Mouse (Mus musculus): ENCODE measurements at regions not wholly inside any gene's neighbourhood (a gene's known extent, or its start where the extent isn't known, plus 50 kb on each side); places are given as distances from the start of the nearest gene placed in this dataset.

DNA sequence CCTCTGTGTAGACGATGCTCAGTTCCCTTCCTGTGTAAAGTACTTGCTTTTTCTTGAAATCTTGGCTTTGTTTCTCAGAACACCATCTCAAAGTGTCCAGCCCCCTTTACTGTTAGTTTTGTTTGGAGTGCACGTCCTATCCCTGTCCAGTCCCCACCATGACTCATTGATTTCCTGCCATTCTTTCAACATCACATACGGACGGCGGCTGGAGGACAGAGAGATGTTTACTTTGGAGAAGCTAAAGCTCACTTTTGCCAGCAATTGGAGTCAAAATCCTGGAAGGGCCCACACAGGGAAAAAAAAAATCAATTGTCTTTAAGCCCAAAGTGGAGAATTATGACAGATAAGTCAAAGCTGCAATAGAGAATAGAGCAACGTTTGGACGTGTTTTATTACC, 51.8 kb downstream of the Gm5426 start:
- no peak overlapping the region for H3K4me3 ChIP-seq
- no peak overlapping the region for H3K4me2 ChIP-seq
- H3K4me1 ChIP-seq (replicated peaks) = no peaks in the 10 kb centered on the region
- H3K27me3 ChIP-seq (replicated peaks) = no peaks in the 10 kb centered on the region
- H3K36me3 ChIP-seq = no peaks in the 10 kb centered on the region
- peak; percentile 86 for ATAC-seq (ENCODE audit: insufficient number of reproducible peaks, low FRiP score)
- WGBS = 56% methylated on average over 7 of the region's 7 CpGs
- H3K9me3 ChIP-seq (replicated peaks) = peaks cover 3% of the 10 kb centered on the region; the same call in 1 of the 2 replicates
- H3K27ac ChIP-seq (ENCODE audit: poor library complexity, severe bottlenecking) = peak overlapping the region; percentile 48
- no peak overlapping the region for H3K9ac ChIP-seq

DNA sequence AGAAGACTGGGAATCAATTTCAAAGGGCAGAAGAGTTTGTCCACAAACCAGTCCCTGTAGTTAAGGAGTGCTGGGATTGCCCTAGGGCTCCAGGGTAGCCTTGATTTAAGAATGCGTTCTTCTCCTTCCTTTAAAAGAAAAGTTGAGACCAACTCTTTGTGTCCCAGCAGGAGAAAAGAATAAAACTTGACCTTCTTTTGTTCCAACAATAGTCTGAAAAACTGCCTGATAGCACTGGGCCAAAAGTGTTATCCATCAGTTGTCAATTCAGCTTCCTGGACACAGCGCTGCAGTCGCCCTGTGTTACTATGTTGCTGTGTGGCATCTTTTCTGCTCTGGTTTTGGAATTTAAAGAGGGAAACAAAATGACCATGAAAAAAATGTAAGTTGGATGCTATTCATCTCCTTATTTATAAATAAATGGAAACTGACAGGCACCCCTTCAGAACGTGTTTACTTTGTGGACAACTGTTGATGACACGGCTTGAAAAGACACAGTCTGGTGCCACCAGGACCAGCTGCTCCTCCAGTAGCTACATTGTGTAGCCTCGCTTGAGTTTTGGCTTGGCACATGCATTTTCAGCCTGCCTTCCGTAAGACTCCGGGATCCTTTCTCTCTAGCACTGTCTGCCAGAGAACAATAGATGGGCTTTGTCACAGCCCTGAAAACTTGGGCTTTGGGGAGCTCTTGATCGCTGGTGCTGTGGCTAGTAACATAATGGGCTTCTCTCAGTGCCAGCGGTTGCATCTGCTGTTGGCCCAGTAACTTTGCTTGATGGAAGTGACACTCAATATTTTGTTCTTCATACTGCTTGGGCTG, 54.0 kb downstream of the Gm5426 start:
- Histone ChIP-seq H3K36me3 (no peaks in the 10 kb centered on the region), H3K9me3 (replicated peaks) (peaks cover 3% of the 10 kb centered on the region; the same call in 1 of the 2 replicates), H3K4me1 (replicated peaks) (no peaks in the 10 kb centered on the region), H3K4me3 (no peak overlapping the region), H3K27ac (ENCODE audit: poor library complexity, severe bottlenecking) (no peak overlapping the region), H3K9ac (no peak overlapping the region), H3K27me3 (replicated peaks) (no peaks in the 10 kb centered on the region), H3K4me2 (no peak overlapping the region)
- no peak for ATAC-seq (ENCODE audit: insufficient number of reproducible peaks, low FRiP score)
- WGBS = 77% methylated on average over 10 of the region's 10 CpGs

DNA sequence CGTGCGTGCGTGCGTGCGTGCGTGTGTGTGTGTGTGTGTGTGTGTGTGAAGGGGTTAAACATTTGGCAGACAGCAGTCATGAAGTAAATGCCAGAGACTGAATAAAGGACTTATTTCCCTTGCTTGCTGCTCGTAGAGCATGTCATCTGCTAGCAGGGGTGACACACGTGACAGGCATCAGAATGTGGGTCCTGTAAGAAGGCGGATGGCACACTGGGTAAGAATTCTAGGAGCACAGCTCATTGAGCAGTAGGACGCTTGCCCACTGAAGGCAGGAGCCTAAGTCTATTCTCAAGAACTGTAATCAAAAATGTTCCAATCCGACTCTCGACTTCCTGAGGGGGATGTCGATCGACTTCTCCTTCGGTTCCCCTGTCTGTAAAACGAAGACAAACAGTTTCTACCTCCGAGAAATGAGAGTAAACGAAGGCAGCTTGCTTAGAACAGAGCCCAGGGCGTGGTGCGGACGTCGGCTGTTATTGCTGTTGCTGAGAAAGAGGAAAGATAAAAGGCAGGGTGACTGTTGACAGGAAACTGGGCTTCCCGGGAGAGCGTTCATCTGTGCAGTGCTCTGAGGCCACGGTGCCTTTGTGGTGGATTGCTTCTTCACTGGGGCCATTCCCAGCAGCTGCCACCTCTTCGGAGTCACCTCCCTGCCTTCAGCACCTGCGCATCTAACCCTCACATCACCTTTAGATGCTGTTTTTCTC, 64.7 kb downstream of the Gm5426 start:
- no peak overlapping the region for H3K4me3 ChIP-seq
- ATAC-seq (ENCODE audit: insufficient number of reproducible peaks, low FRiP score) = peak; percentile 64; the same call in 1 of the 2 replicates
- H3K27ac ChIP-seq (ENCODE audit: poor library complexity, severe bottlenecking) = no peak overlapping the region
- no peak overlapping the region for H3K9ac ChIP-seq
- 0 out of 2 replicates have a peak, but pooled peaks cover 5% of the 10 kb centered on the region for H3K4me1 ChIP-seq (replicated peaks)
- H3K36me3 ChIP-seq = no peaks in the 10 kb centered on the region
- H3K9me3 ChIP-seq (replicated peaks) = no peaks in the 10 kb centered on the region
- 60% methylated on average over 27 of the region's 27 CpGs for WGBS
- peak overlapping the region; percentile 32 for H3K4me2 ChIP-seq
- no peaks in the 10 kb centered on the region for H3K27me3 ChIP-seq (replicated peaks)

DNA sequence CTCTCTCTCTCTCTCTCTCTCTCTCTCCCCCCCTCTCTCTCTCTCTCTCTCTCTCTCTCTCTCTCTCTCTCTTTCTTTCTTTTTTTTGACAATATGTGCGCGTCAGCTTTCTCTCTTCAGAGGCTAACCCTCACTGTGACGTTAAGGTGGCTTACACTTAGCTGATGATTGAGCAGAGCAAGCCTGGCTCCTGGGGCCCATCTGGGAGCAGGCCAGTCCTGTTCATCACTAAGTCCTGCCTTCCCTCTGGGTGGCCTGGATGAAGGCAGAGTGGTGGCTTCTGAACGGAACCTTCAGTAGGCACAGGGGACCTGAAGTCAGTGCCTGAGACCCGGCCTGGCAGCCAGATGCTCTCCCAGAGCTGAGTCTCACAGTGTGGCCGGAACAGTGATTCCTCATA, 65.5 kb downstream of the Gm5426 start:
- Histone ChIP-seq H3K9ac (no peak overlapping the region), H3K4me2 (no peak overlapping the region), H3K9me3 (replicated peaks) (no peaks in the 10 kb centered on the region), H3K27ac (ENCODE audit: poor library complexity, severe bottlenecking) (no peak overlapping the region), H3K4me3 (no peak overlapping the region), H3K36me3 (no peaks in the 10 kb centered on the region), H3K27me3 (replicated peaks) (no peaks in the 10 kb centered on the region), H3K4me1 (replicated peaks) (0 out of 2 replicates have a peak, but pooled peaks cover 5% of the 10 kb centered on the region)
- WGBS = 63% methylated on average over 6 of the region's 6 CpGs
- ATAC-seq (ENCODE audit: insufficient number of reproducible peaks, low FRiP score) = no peak

DNA sequence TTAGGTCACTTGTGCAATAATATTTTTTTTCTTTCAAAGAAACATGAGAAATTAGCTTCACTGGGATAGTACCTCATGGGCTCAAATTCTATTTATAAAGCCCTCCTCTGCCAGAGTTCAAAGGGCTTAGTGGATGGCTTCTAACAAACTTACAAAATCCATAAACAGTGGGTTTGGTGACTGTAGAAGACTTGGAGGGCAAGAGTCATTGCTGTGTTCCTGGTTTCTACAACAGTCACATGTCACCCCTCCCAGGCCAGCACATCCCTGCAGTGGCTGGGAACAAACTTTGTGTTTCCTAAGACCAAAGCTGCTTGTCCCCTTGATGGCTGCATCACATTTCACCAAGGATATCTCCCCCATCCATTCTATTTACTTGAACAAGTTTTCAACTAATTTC, 66.5 kb downstream of the Gm5426 start:
- no peak overlapping the region for H3K9ac ChIP-seq
- no peak overlapping the region for H3K27ac ChIP-seq (ENCODE audit: poor library complexity, severe bottlenecking)
- H3K4me1 ChIP-seq (replicated peaks) = 0 out of 2 replicates have a peak, but pooled peaks cover 5% of the 10 kb centered on the region
- no peak overlapping the region for H3K4me3 ChIP-seq
- H3K9me3 ChIP-seq (replicated peaks) = no peaks in the 10 kb centered on the region; the same call in 1 of the 2 replicates
- no peak overlapping the region for H3K4me2 ChIP-seq
- no peaks in the 10 kb centered on the region for H3K36me3 ChIP-seq
- H3K27me3 ChIP-seq (replicated peaks) = no peaks in the 10 kb centered on the region
- no peak for ATAC-seq (ENCODE audit: insufficient number of reproducible peaks, low FRiP score)

GRCm38 (mm10) chr10:96204198-96204597, 67.8 kb downstream of the Gm5426 start:
- peak; percentile 93 for ATAC-seq (ENCODE audit: insufficient number of reproducible peaks, low FRiP score)
- H3K27me3 ChIP-seq (replicated peaks) = no peaks in the 10 kb centered on the region
- no peak overlapping the region for H3K9ac ChIP-seq
- no peak overlapping the region for H3K4me3 ChIP-seq
- no peaks in the 10 kb centered on the region for H3K36me3 ChIP-seq
- 0 out of 2 replicates have a peak, but pooled peaks cover 5% of the 10 kb centered on the region for H3K4me1 ChIP-seq (replicated peaks)
- no peaks in the 10 kb centered on the region; the same call in 1 of the 2 replicates for H3K9me3 ChIP-seq (replicated peaks)
- WGBS = 41% methylated on average over 5 of the region's 5 CpGs
- no peak overlapping the region for H3K4me2 ChIP-seq
- H3K27ac ChIP-seq (ENCODE audit: poor library complexity, severe bottlenecking) = no peak overlapping the region

DNA sequence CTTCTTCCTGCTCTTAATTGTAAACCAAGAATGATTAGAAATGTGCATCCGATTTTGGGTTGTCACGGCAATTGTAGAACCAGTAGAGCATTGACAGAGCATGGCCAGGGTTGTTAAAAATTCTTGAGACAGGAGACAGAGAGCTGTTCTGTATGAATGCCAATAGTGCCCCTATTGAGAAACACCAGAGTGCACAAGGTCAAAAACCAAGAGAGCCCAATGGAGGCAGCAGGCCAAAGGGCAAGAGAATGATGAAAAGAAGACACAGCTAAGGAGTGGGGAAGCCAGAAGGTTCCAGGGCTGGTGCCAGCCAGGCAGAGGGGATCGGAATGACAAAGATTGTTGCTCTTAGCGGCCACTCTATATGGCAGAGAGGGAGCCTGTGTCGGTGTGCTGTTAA, 72.8 kb downstream of the Gm5426 start:
- no peak for ATAC-seq (ENCODE audit: insufficient number of reproducible peaks, low FRiP score)

DNA sequence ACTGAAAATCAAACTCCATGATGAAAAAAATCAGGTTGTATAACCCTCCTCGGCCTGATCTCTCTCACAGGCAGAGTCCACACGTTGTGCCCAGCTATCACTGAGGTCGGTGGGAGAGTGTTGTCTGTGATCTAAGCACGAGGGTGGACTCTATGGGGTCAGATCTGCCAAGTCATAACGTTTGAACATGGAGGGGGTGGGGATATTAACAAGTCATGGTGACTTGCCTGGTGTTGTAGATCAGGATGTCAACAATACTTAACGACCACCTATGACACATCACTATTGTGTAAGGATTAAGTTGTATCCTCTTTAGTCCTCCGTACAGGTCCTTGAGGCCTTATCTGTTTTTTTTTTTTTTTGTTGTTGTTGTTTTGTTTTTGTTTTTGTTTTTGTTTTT, 74.8 kb downstream of the Gm5426 start:
- Histone ChIP-seq H3K9me3 (replicated peaks) (no peaks in the 10 kb centered on the region; the same call in 1 of the 2 replicates), H3K4me1 (replicated peaks) (no peaks in the 10 kb centered on the region), H3K36me3 (no peaks in the 10 kb centered on the region), H3K27me3 (replicated peaks) (no peaks in the 10 kb centered on the region), H3K4me3 (no peak overlapping the region), H3K4me2 (no peak overlapping the region), H3K27ac (ENCODE audit: poor library complexity, severe bottlenecking) (no peak overlapping the region), H3K9ac (no peak overlapping the region)
- ATAC-seq (ENCODE audit: insufficient number of reproducible peaks, low FRiP score) = peak; percentile 86
- 65% methylated on average over 7 of the region's 7 CpGs for WGBS

More for the DNA sequence above, 72.8 kb downstream of the Gm5426 start:
- Histone ChIP-seq H3K9ac (no peak overlapping the region), H3K27me3 (replicated peaks) (no peaks in the 10 kb centered on the region), H3K27ac (ENCODE audit: poor library complexity, severe bottlenecking) (no peak overlapping the region), H3K4me3 (no peak overlapping the region), H3K4me1 (replicated peaks) (no peaks in the 10 kb centered on the region), H3K36me3 (no peaks in the 10 kb centered on the region), H3K4me2 (no peak overlapping the region), H3K9me3 (replicated peaks) (no peaks in the 10 kb centered on the region; the same call in 1 of the 2 replicates)
- 86% methylated on average over 5 of the region's 5 CpGs for WGBS

DNA sequence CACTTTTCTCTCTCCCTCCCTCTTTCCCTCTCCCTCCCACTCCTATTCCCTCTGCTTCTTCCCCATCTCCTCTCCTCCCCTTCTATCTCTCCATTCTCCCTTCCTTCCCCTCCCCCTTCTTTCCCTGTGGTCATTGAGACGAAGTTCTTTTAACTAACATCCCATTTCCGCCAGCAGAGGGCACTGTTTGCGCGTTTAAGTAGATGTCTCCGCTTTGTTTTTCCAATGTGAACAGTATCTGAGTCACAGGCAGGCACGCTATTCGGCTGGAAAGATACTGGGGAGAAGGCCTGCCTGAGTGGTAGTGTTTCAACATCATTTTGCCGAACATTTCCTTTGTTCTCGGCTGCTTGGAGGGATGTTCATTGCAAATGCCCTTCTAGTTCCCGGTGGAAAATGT, 77.5 kb downstream of the Gm5426 start:
- Histone ChIP-seq H3K9me3 (replicated peaks) (no peaks in the 10 kb centered on the region), H3K27me3 (replicated peaks) (no peaks in the 10 kb centered on the region), H3K9ac (no peak overlapping the region), H3K4me1 (replicated peaks) (no peaks in the 10 kb centered on the region), H3K27ac (ENCODE audit: poor library complexity, severe bottlenecking) (no peak overlapping the region), H3K4me2 (no peak overlapping the region; the same call in 1 of the 2 replicates), H3K36me3 (no peaks in the 10 kb centered on the region), H3K4me3 (no peak overlapping the region)
- WGBS = 3% methylated on average over 10 of the region's 10 CpGs
- peak; percentile 70 for ATAC-seq (ENCODE audit: insufficient number of reproducible peaks, low FRiP score)

GRCm38 (mm10) chr10:96214285-96214684, 77.9 kb downstream of the Gm5426 start:
- no peak overlapping the region for H3K9ac ChIP-seq
- no peak overlapping the region; the same call in 1 of the 2 replicates for H3K4me2 ChIP-seq
- no peak overlapping the region for H3K27ac ChIP-seq (ENCODE audit: poor library complexity, severe bottlenecking)
- 63% methylated on average over 7 of the region's 7 CpGs for WGBS
- H3K36me3 ChIP-seq = no peaks in the 10 kb centered on the region
- H3K27me3 ChIP-seq (replicated peaks) = no peaks in the 10 kb centered on the region
- H3K9me3 ChIP-seq (replicated peaks) = no peaks in the 10 kb centered on the region
- ATAC-seq (ENCODE audit: insufficient number of reproducible peaks, low FRiP score) = no peak
- H3K4me1 ChIP-seq (replicated peaks) = no peaks in the 10 kb centered on the region
- H3K4me3 ChIP-seq = no peak overlapping the region

DNA sequence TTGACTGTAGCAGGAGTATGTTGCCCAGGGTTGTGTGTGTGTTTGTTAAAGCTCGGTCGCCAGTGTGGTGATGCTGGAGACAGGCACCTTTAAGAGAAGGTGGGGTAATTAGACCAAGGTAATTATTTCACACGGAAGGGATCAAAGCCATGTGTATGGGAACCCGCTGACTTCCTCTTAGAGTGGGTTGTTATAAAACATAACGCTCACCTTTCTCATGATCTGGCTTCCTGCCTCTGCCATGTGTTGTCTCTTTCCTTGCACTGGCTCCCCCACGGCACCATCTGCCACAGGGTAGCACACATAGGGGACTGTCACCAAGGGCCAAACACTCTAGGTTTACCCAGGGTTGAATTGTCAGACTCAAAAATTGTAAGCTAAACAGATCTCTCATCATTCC, 78.5 kb downstream of the Gm5426 start:
- H3K4me3 ChIP-seq = no peak overlapping the region
- no peaks in the 10 kb centered on the region for H3K27me3 ChIP-seq (replicated peaks)
- WGBS = 79% methylated on average over 6 of the region's 6 CpGs
- no peak overlapping the region for H3K4me2 ChIP-seq
- H3K9ac ChIP-seq = no peak overlapping the region
- H3K27ac ChIP-seq (ENCODE audit: poor library complexity, severe bottlenecking) = no peak overlapping the region
- no peak for ATAC-seq (ENCODE audit: insufficient number of reproducible peaks, low FRiP score)
- H3K4me1 ChIP-seq (replicated peaks) = no peaks in the 10 kb centered on the region
- no peaks in the 10 kb centered on the region for H3K36me3 ChIP-seq
- H3K9me3 ChIP-seq (replicated peaks) = no peaks in the 10 kb centered on the region
